Mouse (Mus musculus): ENCODE results near the gene Kctd12b. TPM values are rescaled to one million over a fixed set of nuclear protein-coding genes. Genes with fewer than 3 reads are reported as not detected.
"Not testable (repeated sequence)": the region's sequence is repeated elsewhere in the genome, so short reads cannot be mapped to it uniquely, and the experiment has no call there.

The Kctd12b gene
- polyA plus RNA-seq (2015; fragmentation: Nextera tagmentation; extraction: Ambion mirVana) = 8.7 and 9.2 TPM in 2 replicates

DNA sequence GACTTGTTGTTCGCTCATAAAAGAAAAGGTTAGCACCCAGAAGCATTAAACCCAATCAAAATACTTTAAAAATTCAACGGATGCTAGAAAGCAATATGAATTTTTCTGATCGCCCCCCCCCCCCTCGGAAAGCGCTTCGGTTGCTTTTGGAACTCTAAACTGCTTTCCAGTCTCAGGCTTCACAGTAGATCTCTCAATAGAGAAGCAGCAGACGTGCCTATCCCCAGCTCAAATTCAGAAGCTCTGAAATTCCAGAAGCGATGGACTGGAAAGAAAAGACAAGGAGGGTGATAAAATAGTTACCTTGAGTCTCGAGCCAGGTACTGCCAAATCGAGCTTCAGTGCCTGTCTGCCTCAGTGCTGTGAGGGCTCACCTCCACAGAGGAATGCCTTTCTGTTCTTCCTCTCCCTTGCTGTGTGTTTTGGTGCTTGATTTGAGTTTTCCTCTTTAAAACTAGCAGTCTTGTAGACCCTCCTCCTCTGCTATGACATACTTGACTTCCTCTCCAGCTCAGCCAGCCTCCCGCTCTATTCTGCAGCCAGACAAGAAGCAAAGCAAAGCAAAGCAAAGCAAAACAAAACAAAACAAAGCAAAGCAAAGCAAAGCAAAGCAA is at the start of gene Kctd12b:
TSS of gene Kctd12b (minus strand) at position 610 of the 614 bp plus-strand sequence.
- 24% methylated on average over 11 of the region's 11 CpGs for WGBS
- ATAC-seq (ENCODE audit: insufficient number of reproducible peaks, low FRiP score, low TSS enrichment, low read depth) = no peak

DNA sequence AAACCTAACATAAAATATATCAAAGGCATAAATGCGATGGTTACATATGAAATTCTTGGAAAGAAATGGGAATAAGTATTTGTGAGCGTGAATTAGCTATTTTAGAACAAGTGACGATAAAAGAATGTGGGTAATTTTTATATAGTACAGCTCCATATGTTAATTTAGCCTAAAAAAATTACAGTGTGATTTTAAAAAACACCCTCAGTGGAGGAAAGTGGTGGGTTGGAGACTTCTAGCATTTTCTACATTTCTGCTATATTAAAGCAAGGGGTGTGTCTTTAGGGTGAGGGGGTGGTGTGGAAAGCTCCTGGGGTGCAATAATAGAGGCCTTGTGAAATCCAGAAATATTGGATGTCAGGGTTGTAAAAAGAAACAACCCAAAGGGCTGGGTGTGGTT is 46.3 kb upstream of the Kctd12b start:
- Histone ChIP-seq H3K9ac (no peak overlapping the region), H3K27me3 (no peaks in the 10 kb centered on the region), H3K36me3 (no peaks in the 10 kb centered on the region), H3K27ac (replicated peaks) (no peak overlapping the region), H3K4me1 (no peaks in the 10 kb centered on the region), H3K4me2 (replicated peaks) (no peak overlapping the region), H3K4me3 (replicated peaks) (no peak overlapping the region), H3K9me3 (replicated peaks) (no peaks in the 10 kb centered on the region)
- ATAC-seq (ENCODE audit: insufficient number of reproducible peaks, low FRiP score, low TSS enrichment, low read depth) = no peak; the same call in 1 of the 2 replicates
- 65% methylated on average over 3 of the region's 3 CpGs for WGBS

More for the DNA sequence above, at the start of gene Kctd12b:
- no peaks in the 10 kb centered on the region for H3K27me3 ChIP-seq
- H3K27ac ChIP-seq (replicated peaks) = peak within 1 kb of the TSS; percentile 80
- H3K36me3 ChIP-seq = no peaks in the 10 kb centered on the region
- H3K4me2 ChIP-seq (replicated peaks) = peak within 1 kb of the TSS; percentile 39
- no peaks in the 10 kb centered on the region for H3K4me1 ChIP-seq
- H3K9ac ChIP-seq = no peak within 1 kb of the TSS
- no peaks in the 10 kb centered on the region for H3K9me3 ChIP-seq (replicated peaks)
- H3K4me3 ChIP-seq (replicated peaks) = peak within 1 kb of the TSS; percentile 43

- Histone ChIP-seq H3K9ac (no peak overlapping the region), H3K4me2 (replicated peaks) (no peak overlapping the region), H3K36me3 (0 out of 2 replicates have a peak, but pooled peaks cover 5% of the 10 kb centered on the region), H3K27ac (replicated peaks) (no peak overlapping the region), H3K27me3 (no peaks in the 10 kb centered on the region), H3K4me1 (no peaks in the 10 kb centered on the region), H3K9me3 (replicated peaks) (no peaks in the 10 kb centered on the region), H3K4me3 (replicated peaks) (no peak overlapping the region)
- no peak for ATAC-seq (ENCODE audit: insufficient number of reproducible peaks, low FRiP score, low TSS enrichment, low read depth)
- WGBS = 59% methylated on average over 4 of the region's 4 CpGs
These were observed 39.5 kb upstream of the Kctd12b start for GRCm38 (mm10) chrX:153735697-153736096.

GRCm38 (mm10) chrX:153724400-153724799 is 28.2 kb upstream of the Kctd12b start:
- ATAC-seq (ENCODE audit: insufficient number of reproducible peaks, low FRiP score, low TSS enrichment, low read depth) = no peak
- Histone ChIP-seq H3K27ac (replicated peaks) (no peak overlapping the region), H3K9me3 (replicated peaks) (no peaks in the 10 kb centered on the region), H3K27me3 (no peaks in the 10 kb centered on the region), H3K4me1 (0 out of 2 replicates have a peak, but pooled peaks cover 3% of the 10 kb centered on the region), H3K4me3 (replicated peaks) (peak overlapping the region; percentile 53), H3K9ac (no peak overlapping the region), H3K4me2 (replicated peaks) (peak overlapping the region; percentile 49), H3K36me3 (no peaks in the 10 kb centered on the region)
- WGBS = 23% methylated on average over 3 of the region's 3 CpGs

GRCm38 (mm10) chrX:153723110-153723916 is 27.1 kb upstream of the Kctd12b start, which contains the start of gene Nbdy:
Nbdy (plus strand) TSS chrX:153723590.
- H3K9me3 ChIP-seq (replicated peaks) = no peaks in the 10 kb centered on the region
- 0 out of 2 replicates have a peak, but pooled peaks cover 3% of the 10 kb centered on the region for H3K4me1 ChIP-seq
- H3K4me2 ChIP-seq (replicated peaks) = peak within 1 kb of the TSS; percentile 49
- peak within 1 kb of the TSS; percentile 42 for H3K9ac ChIP-seq
- H3K27ac ChIP-seq (replicated peaks) = peak within 1 kb of the TSS; percentile 87
- ATAC-seq (ENCODE audit: insufficient number of reproducible peaks, low FRiP score, low TSS enrichment, low read depth) = peak; percentile 87
- H3K27me3 ChIP-seq = no peaks in the 10 kb centered on the region
- H3K36me3 ChIP-seq = no peaks in the 10 kb centered on the region
- WGBS = 20% methylated on average over 32 of the region's 32 CpGs
- peak within 1 kb of the TSS; percentile 53 for H3K4me3 ChIP-seq (replicated peaks)

- 17% methylated on average over 4 of the region's 4 CpGs for WGBS
- H3K9ac ChIP-seq = no peak overlapping the region
- ATAC-seq (ENCODE audit: insufficient number of reproducible peaks, low FRiP score, low TSS enrichment, low read depth) = no peak
- no peak overlapping the region for H3K4me2 ChIP-seq (replicated peaks)
- H3K4me3 ChIP-seq (replicated peaks) = no peak overlapping the region
- no peaks in the 10 kb centered on the region for H3K27me3 ChIP-seq
- no peaks in the 10 kb centered on the region for H3K4me1 ChIP-seq
- no peaks in the 10 kb centered on the region for H3K9me3 ChIP-seq (replicated peaks)
- no peaks in the 10 kb centered on the region for H3K36me3 ChIP-seq
- no peak overlapping the region for H3K27ac ChIP-seq (replicated peaks)
These were observed 23.4 kb upstream of the Kctd12b start for GRCm38 (mm10) chrX:153719602-153720001.

DNA sequence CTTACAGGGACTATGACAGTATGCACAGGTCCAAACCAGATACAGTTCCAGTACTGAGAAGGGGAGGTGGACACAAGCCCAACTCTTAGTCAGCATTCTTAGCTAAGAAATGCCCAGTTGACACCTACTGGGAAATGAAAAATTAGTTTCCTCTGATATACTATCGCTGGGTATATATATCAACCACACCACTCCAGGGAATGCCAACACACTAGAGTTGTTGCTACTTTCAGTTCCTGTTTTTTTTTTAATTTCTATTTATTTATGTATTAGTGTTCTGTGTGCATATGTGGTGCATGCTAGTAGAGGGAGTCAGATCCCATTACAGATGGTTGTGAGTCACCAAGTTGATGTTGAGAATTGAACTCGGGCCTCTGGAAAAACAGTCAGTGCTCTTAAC is 20.5 kb upstream of the Kctd12b start:
- no peaks in the 10 kb centered on the region for H3K27me3 ChIP-seq
- H3K4me3 ChIP-seq (replicated peaks) = no peak overlapping the region
- no peak overlapping the region for H3K9ac ChIP-seq
- H3K4me2 ChIP-seq (replicated peaks) = no peak overlapping the region
- no peak for ATAC-seq (ENCODE audit: insufficient number of reproducible peaks, low FRiP score, low TSS enrichment, low read depth)
- no peaks in the 10 kb centered on the region for H3K4me1 ChIP-seq
- no peaks in the 10 kb centered on the region for H3K36me3 ChIP-seq
- H3K9me3 ChIP-seq (replicated peaks) = no peaks in the 10 kb centered on the region
- H3K27ac ChIP-seq (replicated peaks) = no peak overlapping the region
- WGBS = 82% methylated on average over 2 of the region's 2 CpGs

DNA sequence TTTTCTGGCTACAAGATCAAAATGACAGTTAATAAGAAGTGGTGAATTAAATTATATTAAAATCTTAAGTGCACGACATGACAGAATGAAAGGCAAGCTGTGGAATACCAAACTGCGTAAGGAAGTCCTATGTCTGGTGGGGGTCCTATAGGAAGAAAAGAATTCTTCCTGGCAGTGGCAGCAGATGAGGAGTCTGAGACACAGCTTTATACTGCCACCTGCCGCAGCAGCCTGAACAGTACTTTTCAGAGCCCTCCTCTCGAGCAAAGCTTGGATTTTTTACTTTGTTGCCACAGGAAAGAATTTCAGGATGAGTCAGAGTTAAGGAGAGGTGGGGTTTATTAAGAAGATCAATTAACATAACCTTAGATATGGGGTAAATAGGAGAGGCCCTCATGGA is 11.5 kb upstream of the Kctd12b start:
- Histone ChIP-seq H3K4me2 (replicated peaks) (no peak overlapping the region), H3K27me3 (peaks cover 3% of the 10 kb centered on the region; the same call in 1 of the 2 replicates), H3K9me3 (replicated peaks) (no peaks in the 10 kb centered on the region), H3K4me3 (replicated peaks) (no peak overlapping the region), H3K9ac (no peak overlapping the region), H3K27ac (replicated peaks) (no peak overlapping the region), H3K4me1 (no peaks in the 10 kb centered on the region), H3K36me3 (no peaks in the 10 kb centered on the region)
- no peak for ATAC-seq (ENCODE audit: insufficient number of reproducible peaks, low FRiP score, low TSS enrichment, low read depth)
- 26% methylated on average over 4 of the region's 4 CpGs for WGBS

GRCm38 (mm10) chrX:153700463-153700862 is 4.3 kb upstream of the Kctd12b start:
- H3K27ac ChIP-seq (replicated peaks) = no peak overlapping the region
- no peaks in the 10 kb centered on the region for H3K27me3 ChIP-seq
- H3K4me1 ChIP-seq = no peaks in the 10 kb centered on the region
- 75% methylated on average over 3 of the region's 3 CpGs for WGBS
- ATAC-seq (ENCODE audit: insufficient number of reproducible peaks, low FRiP score, low TSS enrichment, low read depth) = no peak
- no peaks in the 10 kb centered on the region for H3K9me3 ChIP-seq (replicated peaks)
- H3K36me3 ChIP-seq = no peaks in the 10 kb centered on the region
- H3K4me2 ChIP-seq (replicated peaks) = no peak overlapping the region
- no peak overlapping the region for H3K9ac ChIP-seq
- no peak overlapping the region for H3K4me3 ChIP-seq (replicated peaks)

DNA sequence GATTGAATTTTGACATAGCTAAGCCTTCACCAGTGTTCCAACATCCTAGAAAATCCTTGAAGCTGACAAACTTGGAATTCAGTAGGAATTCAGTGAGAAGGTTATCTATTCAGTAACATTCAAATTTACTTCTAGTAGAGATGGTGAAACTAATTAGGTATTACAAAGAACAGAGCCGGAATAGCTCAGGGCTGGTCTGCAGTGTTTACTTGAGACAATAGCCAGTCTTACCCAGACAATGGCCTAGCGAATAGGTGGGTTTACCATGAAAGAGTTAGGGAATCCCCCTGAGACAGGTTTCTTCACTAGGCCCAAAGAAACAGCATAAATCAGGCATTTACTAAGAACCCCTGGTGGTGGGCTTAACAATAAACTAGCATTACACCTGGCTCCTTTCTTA is 28.0 kb downstream of the Kctd12b start:
- H3K27ac ChIP-seq (replicated peaks); H3K4me1 ChIP-seq; H3K9me3 ChIP-seq (replicated peaks); ATAC-seq (ENCODE audit: insufficient number of reproducible peaks, low FRiP score, low TSS enrichment, low read depth); H3K4me2 ChIP-seq (replicated peaks); H3K4me3 ChIP-seq (replicated peaks); H3K27me3 ChIP-seq; H3K36me3 ChIP-seq; H3K9ac ChIP-seq: not testable (repeated sequence)
- WGBS = 49% methylated on average over 2 of the region's 2 CpGs

DNA sequence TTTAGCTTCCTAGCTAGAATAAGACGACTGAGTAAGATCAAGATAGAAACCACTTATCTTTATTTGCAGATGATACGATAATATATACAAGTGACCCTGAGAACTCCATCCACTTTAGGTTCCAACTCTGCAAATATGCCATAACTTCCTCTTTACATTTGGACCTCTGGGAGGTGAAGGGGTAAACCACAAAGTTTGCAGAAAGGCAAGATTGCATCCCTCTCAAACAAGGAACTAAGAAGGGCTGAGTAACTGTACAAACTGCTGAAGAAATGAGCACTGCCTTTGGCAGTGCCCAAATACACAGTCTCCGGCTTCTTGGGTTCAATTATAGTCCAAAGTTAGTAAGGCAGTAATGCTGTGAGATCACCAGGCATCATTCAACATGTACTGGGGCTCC is 31.3 kb downstream of the Kctd12b start:
- Histone ChIP-seq H3K9me3 (replicated peaks) (no peaks in the 10 kb centered on the region), H3K4me3 (replicated peaks) (no peak overlapping the region), H3K4me1 (no peaks in the 10 kb centered on the region), H3K36me3 (no peaks in the 10 kb centered on the region), H3K9ac (no peak overlapping the region), H3K27me3 (no peaks in the 10 kb centered on the region), H3K27ac (replicated peaks) (no peak overlapping the region), H3K4me2 (replicated peaks) (no peak overlapping the region)
- ATAC-seq (ENCODE audit: insufficient number of reproducible peaks, low FRiP score, low TSS enrichment, low read depth) = no peak
- 86% methylated on average over 3 of the region's 3 CpGs for WGBS

Data from embryonic facial prominence, embryonic 15.5 days (tissue).